Mouse (Mus musculus) heart, postnatal 0 days (tissue): Measurements from ENCODE around the gene Grin2c. TPM values are rescaled to one million over a fixed set of nuclear protein-coding genes. Genes with fewer than 3 reads are reported as not detected.

Experiments used
- ATAC-seq: fragments of 200-750 bp; cut with Nextera tagmentation; 2 replicates; pipeline ENCODE4 v1.8.0; 2017; ENCODE audit warnings: low read depth, moderate number of reproducible peaks, moderate library complexity; ENCODE audit not compliant: insufficient read depth
- DNase-seq: peaks from one replicate; pipeline ENCODE4 v3.0.0-alpha.2; 2016; ENCODE audit warnings: low spot score
- H3K27ac ChIP-seq: fragments of 300-500 bp; sonication (generic); 2 replicates; pipeline ENCODE4 v1.5.1; 2014; ENCODE audit warnings: low read depth, mild to moderate bottlenecking
- H3K27me3 ChIP-seq: fragments of 300-500 bp; sonication (generic); 2 replicates; pipeline ENCODE4 v1.6.1; 2014; ENCODE audit warnings: low read length, mixed read lengths; ENCODE audit not compliant: control insufficient read depth, insufficient read depth
- H3K36me3 ChIP-seq: fragments of 300-500 bp; sonication (generic); replicated peaks from 2 replicates; pipeline ENCODE4 v1.6.1; 2014; ENCODE audit warnings: low read length, mixed read lengths; ENCODE audit not compliant: control insufficient read depth, insufficient read depth
- H3K4me1 ChIP-seq: fragments of 300-500 bp; sonication (generic); 2 replicates; pipeline ENCODE4 v1.6.1; 2014; ENCODE audit warnings: antibody characterized with exemption; ENCODE audit not compliant: control insufficient read depth, insufficient read depth
- H3K4me2 ChIP-seq: fragments of 300-500 bp; sonication (generic); 2 replicates; pipeline ENCODE4 v1.6.1; 2014; ENCODE audit warnings: low read depth, mild to moderate bottlenecking, low read length, moderate library complexity
- H3K4me3 ChIP-seq: fragments of 300-500 bp; sonication (generic); 2 replicates; pipeline ENCODE4 v1.5.1; 2014; ENCODE audit warnings: low read depth, low read length
- H3K9ac ChIP-seq: fragments of 300-500 bp; sonication (generic); replicated peaks from 2 replicates; pipeline ENCODE4 v1.6.1; 2014; ENCODE audit warnings: low read depth, low read length, mixed read lengths
- H3K9me3 ChIP-seq: fragments of 300-500 bp; sonication (generic); replicated peaks from 2 replicates; pipeline ENCODE4 v1.6.1; 2016; ENCODE audit warnings: low read length; ENCODE audit not compliant: control insufficient read depth
- CTCF ChIP-seq: IDR thresholded peaks from 2 replicates; pipeline ENCODE4 v1.5.1; 2016; ENCODE audit warnings: antibody characterized with exemption, control low read depth, low read depth
- EP300 ChIP-seq: IDR thresholded peaks from 2 replicates; pipeline ENCODE4 v1.6.1; 2016; ENCODE audit warnings: antibody characterized with exemption, low read depth
- WGBS: fragments of 180-500 bp; shearing (Covaris S2); extraction: QIAGEN DNeasy Blood & Tissue Kit; methylation state at CpG from one replicate; pipeline ENCODE4 v1.1.7; 2014; 5-methylcytosine and 5-hydroxymethylcytosine counted together
- polyA plus RNA-seq: library from polyadenylated mRNA; unstranded; fragments of >200 nt; fragmentation: Nextera tagmentation; extraction: Ambion mirVana; gene quantifications from 2 replicates; pipeline ENCODE4 v1.2.1, GENCODE M21; 2015
- total RNA-seq: library from RNA; depleted of rRNA; stranded (reverse); fragments of >200 nt; gene quantifications from 2 replicates; pipeline ENCODE4 v1.2.3, GENCODE M21; 2014; ENCODE audit warnings: low replicate concordance

Grin2c gene
- total and polyA plus RNA-seq, 2 experiments from 2014 or later = 1.6 TPM; not detected in 1

DNA sequence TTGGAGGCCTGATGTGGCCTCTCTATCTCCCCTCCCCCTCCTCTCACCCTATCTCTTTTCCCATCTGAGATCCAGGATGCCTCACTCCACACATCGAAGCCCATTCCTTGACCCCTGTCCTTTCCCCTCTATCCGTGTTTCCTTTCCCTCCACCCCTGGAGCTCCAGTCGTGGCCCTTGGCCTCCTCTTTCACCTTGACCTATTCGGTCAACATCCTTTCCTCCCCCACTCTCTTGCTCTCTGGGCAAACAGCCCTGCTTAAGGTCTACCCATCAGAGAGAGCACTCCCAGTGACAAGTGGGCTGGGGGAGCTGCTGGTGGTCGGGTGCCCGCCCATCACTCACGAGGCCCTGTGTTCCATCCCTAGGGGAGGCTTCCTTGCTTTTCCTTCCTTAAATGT lies 6.7 kb upstream of the Grin2c start:
- DNase-seq (no peak), ATAC-seq (no peak)
- Histone ChIP-seq H3K4me2 (no peak overlapping the region), H3K4me3 (no peak overlapping the region), H3K9me3 (no peaks in the 10 kb centered on the region), H3K27me3 (no peaks in the 10 kb centered on the region), H3K4me1 (peaks cover 13% of the 10 kb centered on the region), H3K36me3 (peaks cover 4% of the 10 kb centered on the region; the same call in 1 of the 2 replicates), H3K27ac (no peak overlapping the region), H3K9ac (no peak overlapping the region)
- whole genome bisulfite sequencing = 62% methylated on average over 7 of the region's 7 CpGs
- TF ChIP-seq EP300 = no peak
- no peak for TF ChIP-seq CTCF

DNA sequence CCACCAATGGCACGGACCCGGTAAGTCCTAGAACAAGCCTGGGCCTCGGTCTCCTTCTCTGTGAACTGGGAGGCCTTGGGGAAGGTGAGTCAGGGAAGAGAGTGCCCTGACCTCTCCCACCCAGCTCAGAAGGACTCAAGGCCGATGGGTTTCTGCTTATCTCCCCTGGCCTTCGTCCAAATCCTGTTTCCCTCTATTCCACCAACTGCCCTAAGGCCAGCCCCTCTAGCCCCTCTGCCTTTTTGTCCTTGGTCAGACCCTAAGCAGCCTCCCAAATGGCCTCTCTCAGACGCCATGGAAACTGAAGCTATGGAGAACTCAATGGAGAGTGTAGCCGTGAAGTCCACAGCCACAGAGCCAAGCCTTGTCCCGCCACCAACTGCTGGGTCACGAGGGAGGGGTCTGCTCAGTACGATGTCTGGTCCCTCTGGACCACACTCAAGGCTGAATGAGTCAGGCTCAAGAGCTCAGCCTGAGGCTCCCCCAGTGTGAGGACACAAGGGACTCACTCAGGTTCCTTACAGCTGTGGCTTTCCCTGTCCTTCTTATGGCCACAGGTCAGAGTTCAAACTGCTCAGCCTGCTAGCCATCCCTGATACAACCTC lies 6.0 kb upstream of the Grin2c start:
- Histone ChIP-seq H3K4me3 (no peak overlapping the region), H3K27ac (no peak overlapping the region), H3K4me2 (no peak overlapping the region), H3K4me1 (peaks cover 11% of the 10 kb centered on the region), H3K27me3 (peaks cover 7% of the 10 kb centered on the region), H3K9me3 (no peaks in the 10 kb centered on the region), H3K36me3 (peaks cover 6% of the 10 kb centered on the region; the same call in 1 of the 2 replicates), H3K9ac (no peak overlapping the region)
- no peak for TF ChIP-seq EP300
- 62% methylated on average over 10 of the region's 10 CpGs for WGBS
- DNase-seq (no peak), ATAC-seq (no peak)

DNA sequence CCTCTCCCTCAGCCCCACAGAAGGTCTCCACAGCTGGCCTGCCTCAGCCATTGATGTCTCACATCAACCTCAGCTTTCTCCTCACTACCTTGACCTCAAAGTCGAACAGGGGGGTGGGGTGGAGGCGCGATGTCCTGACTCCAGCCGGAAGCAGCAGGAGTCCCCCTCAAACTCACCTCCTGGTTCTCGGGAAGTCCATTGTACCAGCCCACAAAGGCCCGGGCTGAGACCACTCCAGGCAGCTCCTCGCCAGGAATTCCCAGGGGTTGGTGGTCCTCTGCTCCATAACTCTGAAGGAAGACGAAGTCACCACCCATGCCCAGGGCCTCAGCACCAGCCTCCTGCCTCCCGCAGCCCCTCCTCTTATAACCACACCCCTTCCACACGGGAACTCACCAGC lies 4.4 kb upstream of the Grin2c start:
- Histone ChIP-seq H3K4me1 (peaks cover 9% of the 10 kb centered on the region; the same call in 1 of the 2 replicates), H3K9ac (no peak overlapping the region), H3K27ac (no peak overlapping the region), H3K4me2 (no peak overlapping the region), H3K27me3 (peaks cover 22% of the 10 kb centered on the region), H3K4me3 (no peak overlapping the region), H3K36me3 (peaks cover 6% of the 10 kb centered on the region; the same call in 1 of the 2 replicates), H3K9me3 (no peaks in the 10 kb centered on the region)
- ATAC-seq (no peak), DNase-seq (no peak)
- 74% methylated on average over 10 of the region's 10 CpGs for WGBS
- no peak for TF ChIP-seq CTCF
- TF ChIP-seq EP300 = no peak

DNA sequence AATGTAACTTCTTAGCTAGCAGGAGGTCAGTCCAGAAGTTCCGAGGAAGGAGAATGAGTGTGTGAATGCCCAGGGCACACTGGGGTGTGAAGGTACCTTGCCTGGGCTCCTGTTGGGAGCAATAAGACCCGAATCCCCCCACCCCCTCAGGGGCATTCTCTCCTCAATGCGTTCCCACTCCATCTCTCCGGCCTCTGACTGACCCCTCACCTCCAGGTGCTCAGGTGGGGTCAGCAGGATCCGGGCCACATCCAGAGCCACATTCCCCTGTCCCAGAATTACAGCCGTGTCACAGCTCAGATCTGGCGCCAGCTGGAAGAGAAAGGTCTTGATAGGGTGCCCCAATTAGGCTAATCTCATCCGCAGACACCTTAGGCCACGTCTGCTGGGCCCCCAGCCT lies 4.0 kb upstream of the Grin2c start:
- WGBS = 78% methylated on average over 9 of the region's 9 CpGs
- H3K27me3 ChIP-seq = peaks cover 26% of the 10 kb centered on the region
- H3K4me1 ChIP-seq = peaks cover 10% of the 10 kb centered on the region; the same call in 1 of the 2 replicates
- DNase-seq (no peak), ATAC-seq (no peak)
- no peak overlapping the region for H3K4me2 ChIP-seq
- no peak overlapping the region for H3K27ac ChIP-seq
- H3K4me3 ChIP-seq = no peak overlapping the region
- TF ChIP-seq CTCF (no peak), EP300 (no peak)
- H3K9ac ChIP-seq = no peak overlapping the region
- H3K36me3 ChIP-seq = peaks cover 6% of the 10 kb centered on the region; the same call in 1 of the 2 replicates
- H3K9me3 ChIP-seq = no peaks in the 10 kb centered on the region

GRCm38 (mm10) chr11:115270148-115270861 lies 3.3 kb upstream of the Grin2c start:
- Histone ChIP-seq H3K4me3 (no peak overlapping the region), H3K27me3 (peaks cover 34% of the 10 kb centered on the region), H3K4me2 (no peak overlapping the region), H3K9ac (no peak overlapping the region), H3K36me3 (peaks cover 6% of the 10 kb centered on the region; the same call in 1 of the 2 replicates), H3K4me1 (peaks cover 9% of the 10 kb centered on the region; the same call in 1 of the 2 replicates), H3K9me3 (no peaks in the 10 kb centered on the region), H3K27ac (no peak overlapping the region)
- WGBS = 26% methylated on average over 19 of the region's 19 CpGs
- peak; percentile 92 for TF ChIP-seq CTCF
- TF ChIP-seq EP300 = no peak
- ATAC-seq (peak; percentile 12; the same call in 1 of the 2 replicates), DNase-seq (peak; percentile 63)
